ENCODE assay signal across 18 mouse cellular contexts in the genomic region with DNA sequence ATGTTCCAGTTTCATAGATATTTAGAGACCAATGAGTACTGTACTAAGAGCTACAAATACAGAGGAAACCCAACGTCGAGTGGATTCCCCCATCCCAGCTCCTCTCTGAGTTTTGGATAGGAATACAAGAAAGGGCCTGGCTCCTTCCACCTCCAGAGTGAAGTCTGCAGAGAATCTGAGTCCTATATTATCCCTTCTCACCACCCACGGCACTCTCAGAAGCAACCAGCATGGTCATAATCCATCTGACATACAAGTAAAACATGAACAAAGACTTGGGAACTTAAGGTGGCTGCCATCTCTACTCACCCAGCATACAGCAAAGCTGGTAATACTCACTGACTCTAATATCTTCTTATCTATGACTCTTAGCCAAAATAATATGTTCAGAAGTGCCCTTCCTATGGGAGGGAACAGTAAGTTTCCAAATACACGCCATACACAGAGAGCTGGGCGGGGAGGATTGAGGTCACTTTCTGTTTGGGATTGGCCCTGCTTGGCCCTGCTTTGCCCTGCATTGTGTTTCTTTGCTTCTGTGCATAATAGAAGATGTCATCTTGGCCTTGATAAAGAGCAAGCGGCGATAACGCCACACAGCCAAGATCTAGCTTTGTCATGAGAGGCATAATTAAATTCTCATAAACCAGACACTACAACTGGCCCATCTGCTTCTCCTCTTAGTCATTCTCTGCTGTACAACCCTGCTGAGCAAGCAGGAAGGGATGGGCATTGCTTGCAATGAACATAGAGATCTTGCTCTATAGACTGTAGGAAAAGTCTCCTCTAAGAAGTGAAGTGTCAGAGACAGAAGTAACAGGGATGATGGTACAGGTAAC.
DNase-seq lines count a peak whose midpoint lies in the region; ATAC-seq and TF ChIP-seq lines count a peak whose summit lies in the region.
"Had no signal": no experiment of that assay in that cellular context is flagged by ENCODE, and none has a peak within 500 bp of the region (broad histone marks: within the 10 kb centered on the region; RNA-seq: fewer than 3 reads in every experiment).

No protein-coding gene starts in this region.

- peak; percentile 12 for DNase-seq in adrenal gland, adult 8-10 months
- no peak for DNase-seq in adrenal gland, postnatal 36 days
- DNase-seq in layer of hippocampus, adult 11-12 months (ENCODE audit: low spot score) = peak; percentile 41
- no peak for DNase-seq in layer of hippocampus, adult 8-10 months (ENCODE audit: low spot score in 2 of 2)
- DNase-seq in midbrain, postnatal 0 days (ENCODE audit: low spot score) = peak; percentile 18
- DNase-seq in midbrain, embryonic 11.5 days (ENCODE audit: low spot score, missing footprints) = no peak
- no peak for DNase-seq in kidney, adult 2 months
- DNase-seq: adrenal gland, postnatal 25 days; cerebellum, adult 11-12 months; gastrocnemius, adult 2 months; heart, postnatal 14 days; kidney, adult 11 months; kidney, postnatal 36 days; spleen, adult 18-20 months had no signal

- no peaks in the 10 kb centered on the region for H3K4me1 ChIP-seq in midbrain, postnatal 0 days (ENCODE audit: insufficient read depth, low read length)
- H3K4me1 ChIP-seq in midbrain, embryonic 11.5 days (ENCODE audit: control insufficient read depth, insufficient read depth, low read length) = peaks cover 4% of the 10 kb centered on the region; the same call in 1 of the 2 replicates
- H3K4me1 ChIP-seq in small intestine, adult 2 months (ENCODE audit: control insufficient read depth, insufficient read depth, insufficient read length, low read length) = peaks cover 43% of the 10 kb centered on the region
- H3K4me1 ChIP-seq in kidney, adult 2 months (ENCODE audit: control insufficient read depth, insufficient read depth, low read length) = no peaks in the 10 kb centered on the region
- H3K4me1 ChIP-seq: embryonic facial prominence, embryonic 12.5 days had no signal

- H3K9ac ChIP-seq in midbrain, postnatal 0 days (replicated peaks; ENCODE audit: low read length, poor library complexity, severe bottlenecking) = no peak overlapping the region
- H3K9ac ChIP-seq in midbrain, embryonic 11.5 days (ENCODE audit: low read length) = no peak overlapping the region
- H3K9ac ChIP-seq: embryonic facial prominence, embryonic 12.5 days had no signal

- no peaks in the 10 kb centered on the region for H3K27me3 ChIP-seq in midbrain, postnatal 0 days (ENCODE audit: insufficient read depth, low read length)
- no peaks in the 10 kb centered on the region for H3K27me3 ChIP-seq in midbrain, embryonic 11.5 days (ENCODE audit: control insufficient read depth, insufficient read depth, low read length)
- H3K27me3 ChIP-seq in small intestine, adult 2 months (ENCODE audit: control insufficient read depth, insufficient read depth, low read length) = no peaks in the 10 kb centered on the region
- no peaks in the 10 kb centered on the region for H3K27me3 ChIP-seq in kidney, adult 2 months (replicated peaks; ENCODE audit: control insufficient read depth, insufficient read depth, low read length)
- H3K27me3 ChIP-seq: embryonic facial prominence, embryonic 12.5 days had no signal

- no peak for ATAC-seq in midbrain, postnatal 0 days (ENCODE audit: low FRiP score)
- no peak for ATAC-seq in midbrain, embryonic 11.5 days (ENCODE audit: low FRiP score)

- TF ChIP-seq CTCF in midbrain, postnatal 0 days (IDR thresholded peaks at IDR 0.05) = no peak
- no peak for TF ChIP-seq CTCF in small intestine, adult 2 months (IDR thresholded peaks at IDR 0.05; ENCODE audit: extremely low read depth, insufficient read length, insufficient replicate concordance, low read depth, low read length)
- TF ChIP-seq CTCF in kidney, adult 2 months (conservative IDR thresholded peaks at IDR 0.05; ENCODE audit: insufficient read depth, insufficient read length, low read depth, low read length) = no peak

- 78% methylated on average over 8 of the region's 8 CpGs for WGBS in midbrain, postnatal 0 days
- WGBS in midbrain, embryonic 11.5 days = 79% methylated on average over 8 of the region's 8 CpGs
- 62% methylated on average over 8 of the region's 8 CpGs for WGBS in small intestine, adult 2 months
- 91% methylated on average over 8 of the region's 8 CpGs for WGBS in kidney, adult 2 months

- no peak overlapping the region for H3K4me2 ChIP-seq in midbrain, postnatal 0 days (ENCODE audit: low read depth, low read length, poor library complexity, severe bottlenecking)
- no peak overlapping the region for H3K4me2 ChIP-seq in midbrain, embryonic 11.5 days
- H3K4me2 ChIP-seq: embryonic facial prominence, embryonic 12.5 days; liver, embryonic 11.5 days had no signal

- H3K4me3 ChIP-seq in midbrain, postnatal 0 days (ENCODE audit: low read depth, low read length) = no peak overlapping the region
- H3K4me3 ChIP-seq in midbrain, embryonic 11.5 days (ENCODE audit: low read depth, low read length) = no peak overlapping the region
- H3K4me3 ChIP-seq in small intestine, adult 2 months (ENCODE audit: low read depth, low read length) = no peak overlapping the region
- no peak overlapping the region for H3K4me3 ChIP-seq in kidney, adult 2 months (ENCODE audit: insufficient read depth, low read depth, low read length)
- H3K4me3 ChIP-seq: embryonic facial prominence, embryonic 12.5 days; gastrocnemius, adult 2 months had no signal

- H3K9me3 ChIP-seq in midbrain, postnatal 0 days (ENCODE audit: low read length) = no peaks in the 10 kb centered on the region
- no peaks in the 10 kb centered on the region for H3K9me3 ChIP-seq in midbrain, embryonic 11.5 days (ENCODE audit: control insufficient read depth, low read length)
- H3K9me3 ChIP-seq: embryonic facial prominence, embryonic 12.5 days had no signal

- TF ChIP-seq POLR2A in small intestine, adult 2 months (IDR thresholded peaks at IDR 0.05; ENCODE audit: low read depth, low read length) = no peak
- TF ChIP-seq POLR2A in kidney, adult 2 months (IDR thresholded peaks at IDR 0.05; ENCODE audit: low read depth, low read length) = no peak

- H3K36me3 ChIP-seq in midbrain, postnatal 0 days (ENCODE audit: insufficient read depth, low read length) = no peaks in the 10 kb centered on the region
- H3K36me3 ChIP-seq in midbrain, embryonic 11.5 days (ENCODE audit: control insufficient read depth, insufficient read depth, low read length) = no peaks in the 10 kb centered on the region
- no peaks in the 10 kb centered on the region for H3K36me3 ChIP-seq in small intestine, adult 2 months (ENCODE audit: control insufficient read depth, insufficient read depth, low read length)
- no peaks in the 10 kb centered on the region for H3K36me3 ChIP-seq in kidney, adult 2 months (ENCODE audit: control insufficient read depth, insufficient read depth, low read length)
- H3K36me3 ChIP-seq: embryonic facial prominence, embryonic 12.5 days had no signal

- no peak overlapping the region for H3K27ac ChIP-seq in midbrain, postnatal 0 days (ENCODE audit: low read depth, low read length)
- H3K27ac ChIP-seq in midbrain, embryonic 11.5 days (ENCODE audit: low read depth, low read length) = no peak overlapping the region
- peak overlapping the region; percentile 63 for H3K27ac ChIP-seq in small intestine, adult 2 months (ENCODE audit: insufficient read depth, low read depth, low read length)
- H3K27ac ChIP-seq in kidney, adult 2 months (ENCODE audit: insufficient read depth, low read depth, low read length) = no peak overlapping the region
- H3K27ac ChIP-seq: embryonic facial prominence, embryonic 12.5 days; gastrocnemius, adult 2 months; macrophage had no signal

Comparison
In these comparisons a context has a peak if more than half of its experiments do, and no peak if none do; other contexts are left out.
1. DNase-seq: peak in adrenal gland, adult 8-10 months (single experiment), layer of hippocampus, adult 11-12 months (single experiment) and midbrain, postnatal 0 days (single experiment); none in adrenal gland, postnatal 36 days (0 of 2), layer of hippocampus, adult 8-10 months (0 of 2), midbrain, embryonic 11.5 days (single experiment) and kidney, adult 2 months (single experiment).